Mouse (Mus musculus) embryonic facial prominence, embryonic 14.5 days (tissue): ENCODE measurements at regions not wholly inside any gene's neighbourhood (a gene's known extent, or its start where the extent isn't known, plus 50 kb on each side); places are given as distances from the start of the nearest gene placed in this dataset.
A peak's percentile ranks its signal among the peaks of the same experiment; 100 is the strongest.

Source experiments
- ATAC-seq: fragments of 200-750 bp; cut with Nextera tagmentation; 2 replicates; pipeline ENCODE4 v1.8.0; 2017; ENCODE audit warnings: low read depth, moderate number of reproducible peaks, moderate TSS enrichment
- DNase-seq: peaks from one replicate; pipeline ENCODE4 v3.0.0-alpha.2; 2015; ENCODE audit warnings: low spot score
- H3K27ac ChIP-seq: fragments of 300-500 bp; sonication (generic); replicated peaks from 2 replicates; pipeline ENCODE4 v1.5.1; 2014; ENCODE audit warnings: low read depth, mild to moderate bottlenecking, low read length, moderate library complexity
- H3K27me3 ChIP-seq: fragments of 300-500 bp; sonication (generic); replicated peaks from 2 replicates; pipeline ENCODE4 v1.6.1; 2014; ENCODE audit warnings: low read length; ENCODE audit not compliant: control insufficient read depth, insufficient read depth
- H3K36me3 ChIP-seq: fragments of 300-500 bp; sonication (generic); 2 replicates; pipeline ENCODE4 v1.6.1; 2014; ENCODE audit warnings: low read length, mixed read lengths; ENCODE audit not compliant: control insufficient read depth, insufficient read depth
- H3K4me1 ChIP-seq: fragments of 300-500 bp; sonication (generic); 2 replicates; pipeline ENCODE4 v1.6.1; 2014; ENCODE audit warnings: antibody characterized with exemption, low read length; ENCODE audit not compliant: control insufficient read depth, insufficient read depth
- H3K4me2 ChIP-seq: fragments of 300-500 bp; sonication (generic); 2 replicates; pipeline ENCODE4 v1.6.1; 2014; ENCODE audit warnings: low read depth, mild to moderate bottlenecking, low read length, moderate library complexity, mixed read lengths
- H3K4me3 ChIP-seq: fragments of 300-500 bp; sonication (generic); 2 replicates; pipeline ENCODE4 v1.5.1; 2014; ENCODE audit warnings: low read depth, mild to moderate bottlenecking, low read length
- H3K9ac ChIP-seq: fragments of 300-500 bp; sonication (generic); 2 replicates; pipeline ENCODE4 v1.6.1; 2014; ENCODE audit warnings: low read depth, mild to moderate bottlenecking, low read length, moderate library complexity, mixed read lengths
- H3K9me3 ChIP-seq: fragments of 300-500 bp; sonication (generic); 2 replicates; pipeline ENCODE4 v1.6.1; 2016; ENCODE audit warnings: low read length; ENCODE audit not compliant: control insufficient read depth
- WGBS: fragments of 180-500 bp; shearing (Covaris S2); extraction: QIAGEN DNeasy Blood & Tissue Kit; methylation state at CpG from one replicate; pipeline ENCODE4 v1.1.7; 2014; 5-methylcytosine and 5-hydroxymethylcytosine counted together

DNA sequence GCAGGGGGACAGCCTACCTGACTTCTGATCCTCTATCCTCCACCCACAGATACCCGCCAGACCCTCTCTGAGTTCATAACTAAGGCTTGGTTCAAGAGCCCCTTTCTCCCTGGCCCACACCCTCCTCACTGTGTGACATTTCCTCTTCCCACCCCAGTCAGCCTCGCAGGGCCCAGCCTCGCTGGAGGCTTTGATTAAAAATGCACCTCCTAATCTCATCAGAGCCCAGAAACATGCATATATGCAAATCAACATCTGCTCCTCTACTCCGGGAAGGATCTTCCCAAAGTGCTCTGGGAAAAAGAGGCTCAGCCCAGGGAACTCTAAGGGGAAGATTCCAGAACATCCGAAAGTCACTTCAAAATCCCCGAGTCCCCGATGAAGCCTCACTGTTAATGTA is 114.8 kb downstream of the Irx5 start:
- no peak overlapping the region for H3K4me3 ChIP-seq
- no peaks in the 10 kb centered on the region for H3K9me3 ChIP-seq
- WGBS, result 68% methylated on average over 7 of the region's 7 CpGs
- no peak overlapping the region for H3K4me2 ChIP-seq
- DNase-seq, result no peak
- 0 out of 2 replicates have a peak, but pooled peaks cover 3% of the 10 kb centered on the region for H3K4me1 ChIP-seq
- ATAC-seq, result no peak
- H3K27ac ChIP-seq, result no peak overlapping the region
- no peak overlapping the region for H3K9ac ChIP-seq
- H3K36me3 ChIP-seq, result no peaks in the 10 kb centered on the region
- H3K27me3 ChIP-seq, result no peaks in the 10 kb centered on the region

GRCm38 (mm10) chr8:92472817-92473216 is 115.4 kb downstream of the Irx5 start:
- no peak overlapping the region for H3K4me2 ChIP-seq
- no peak for ATAC-seq
- H3K27me3 ChIP-seq, result no peaks in the 10 kb centered on the region
- no peak for DNase-seq
- H3K4me1 ChIP-seq, result 0 out of 2 replicates have a peak, but pooled peaks cover 3% of the 10 kb centered on the region
- no peak overlapping the region for H3K9ac ChIP-seq
- no peaks in the 10 kb centered on the region for H3K9me3 ChIP-seq
- 63% methylated on average over 3 of the region's 3 CpGs for WGBS
- H3K4me3 ChIP-seq, result no peak overlapping the region
- H3K36me3 ChIP-seq, result no peaks in the 10 kb centered on the region
- H3K27ac ChIP-seq, result no peak overlapping the region

GRCm38 (mm10) chr8:92482393-92482792 is 125.0 kb downstream of the Irx5 start:
- Histone ChIP-seq H3K9me3 (no peaks in the 10 kb centered on the region), H3K36me3 (no peaks in the 10 kb centered on the region), H3K9ac (no peak overlapping the region), H3K4me3 (no peak overlapping the region), H3K27ac (no peak overlapping the region), H3K27me3 (no peaks in the 10 kb centered on the region), H3K4me2 (no peak overlapping the region), H3K4me1 (no peaks in the 10 kb centered on the region)
- DNase-seq (no peak), ATAC-seq (no peak)
- 75% methylated on average over 3 of the region's 5 CpGs for WGBS

GRCm38 (mm10) chr8:92483055-92483765 is 125.8 kb downstream of the Irx5 start:
- DNase-seq, result peak; percentile 33

DNA sequence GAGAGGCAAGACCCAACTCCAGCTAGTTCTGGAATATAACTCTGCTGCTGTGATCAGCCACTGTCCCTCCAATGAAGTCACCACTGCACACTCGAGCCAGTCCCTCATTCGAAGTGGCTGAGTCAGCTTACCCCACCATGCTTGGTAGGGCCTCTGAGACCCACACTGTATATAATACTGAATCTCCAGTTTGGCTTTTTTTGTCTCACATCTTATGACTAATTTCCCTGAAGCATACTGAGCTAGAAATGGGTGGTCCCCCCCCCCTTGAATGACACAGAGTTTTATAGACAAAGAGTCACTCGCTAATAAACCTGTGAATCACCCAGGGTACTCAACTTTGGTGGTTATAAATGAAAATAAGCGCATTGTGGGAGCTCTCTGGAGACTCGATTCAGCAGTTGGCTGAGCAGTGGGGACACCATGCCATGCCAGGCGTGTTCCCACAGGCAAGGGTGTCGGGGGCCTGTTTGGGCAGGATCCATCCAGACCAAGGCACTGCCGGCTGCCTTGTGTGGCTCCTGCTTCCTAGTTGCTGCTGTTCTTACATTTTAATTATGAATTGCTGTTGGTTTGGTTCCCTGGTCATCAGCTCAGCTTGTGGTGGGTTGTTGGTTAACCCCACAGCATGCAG is 131.2 kb downstream of the Irx5 start:
- Histone ChIP-seq H3K27me3 (no peaks in the 10 kb centered on the region), H3K27ac (no peak overlapping the region), H3K4me1 (peaks cover 3% of the 10 kb centered on the region; the same call in 1 of the 2 replicates), H3K9me3 (no peaks in the 10 kb centered on the region), H3K9ac (no peak overlapping the region), H3K36me3 (no peaks in the 10 kb centered on the region), H3K4me2 (no peak overlapping the region), H3K4me3 (no peak overlapping the region)
- DNase-seq (no peak), ATAC-seq (no peak)
- WGBS, result 79% methylated on average over 8 of the region's 8 CpGs

More at GRCm38 (mm10) chr8:92483055-92483765, 125.8 kb downstream of the Irx5 start:
- Histone ChIP-seq H3K36me3 (no peaks in the 10 kb centered on the region), H3K4me2 (no peak overlapping the region), H3K27ac (no peak overlapping the region), H3K9ac (no peak overlapping the region), H3K9me3 (no peaks in the 10 kb centered on the region), H3K4me3 (no peak overlapping the region), H3K4me1 (no peaks in the 10 kb centered on the region), H3K27me3 (no peaks in the 10 kb centered on the region)
- WGBS, result 39% methylated on average over 8 of the region's 8 CpGs
- ATAC-seq, result no peak

- Histone ChIP-seq H3K27me3 (no peaks in the 10 kb centered on the region), H3K9ac (no peak overlapping the region), H3K4me1 (peaks cover 6% of the 10 kb centered on the region; the same call in 1 of the 2 replicates), H3K36me3 (no peaks in the 10 kb centered on the region), H3K4me2 (no peak overlapping the region), H3K27ac (no peak overlapping the region), H3K9me3 (no peaks in the 10 kb centered on the region), H3K4me3 (no peak overlapping the region)
- ATAC-seq (peak; percentile 86; the same call in 1 of the 2 replicates), DNase-seq (peak; percentile 62)
- 58% methylated on average over 5 of the region's 5 CpGs for WGBS
These were observed 134.1 kb downstream of the Irx5 start for GRCm38 (mm10) chr8:92491533-92491932.

- H3K4me2 ChIP-seq, result no peak overlapping the region
- no peaks in the 10 kb centered on the region for H3K36me3 ChIP-seq
- H3K9me3 ChIP-seq, result no peaks in the 10 kb centered on the region
- whole genome bisulfite sequencing, result 49% methylated on average over 4 of the region's 4 CpGs
- no peak overlapping the region for H3K9ac ChIP-seq
- ATAC-seq, result peak; percentile 75
- DNase-seq, result peak; percentile 87
- H3K27me3 ChIP-seq, result no peaks in the 10 kb centered on the region
- H3K4me1 ChIP-seq, result peaks cover 6% of the 10 kb centered on the region; the same call in 1 of the 2 replicates
- H3K27ac ChIP-seq, result no peak overlapping the region
- H3K4me3 ChIP-seq, result no peak overlapping the region
These were observed 136.0 kb downstream of the Irx5 start for GRCm38 (mm10) chr8:92493403-92493802.

GRCm38 (mm10) chr8:92505552-92506281 is 148.3 kb downstream of the Irx5 start:
- H3K4me3 ChIP-seq, result no peak overlapping the region
- peak overlapping the region; percentile 54 for H3K27ac ChIP-seq
- WGBS, result 40% methylated on average over 7 of the region's 7 CpGs
- ATAC-seq (peak; percentile 87), DNase-seq (peak; percentile 91)
- no peak overlapping the region for H3K9ac ChIP-seq
- no peaks in the 10 kb centered on the region for H3K36me3 ChIP-seq
- H3K27me3 ChIP-seq, result no peaks in the 10 kb centered on the region
- no peak overlapping the region for H3K4me2 ChIP-seq
- peaks cover 25% of the 10 kb centered on the region for H3K4me1 ChIP-seq
- H3K9me3 ChIP-seq, result no peaks in the 10 kb centered on the region
